Mouse (Mus musculus): ENCODE results near the gene Igfbp4.

DNA sequence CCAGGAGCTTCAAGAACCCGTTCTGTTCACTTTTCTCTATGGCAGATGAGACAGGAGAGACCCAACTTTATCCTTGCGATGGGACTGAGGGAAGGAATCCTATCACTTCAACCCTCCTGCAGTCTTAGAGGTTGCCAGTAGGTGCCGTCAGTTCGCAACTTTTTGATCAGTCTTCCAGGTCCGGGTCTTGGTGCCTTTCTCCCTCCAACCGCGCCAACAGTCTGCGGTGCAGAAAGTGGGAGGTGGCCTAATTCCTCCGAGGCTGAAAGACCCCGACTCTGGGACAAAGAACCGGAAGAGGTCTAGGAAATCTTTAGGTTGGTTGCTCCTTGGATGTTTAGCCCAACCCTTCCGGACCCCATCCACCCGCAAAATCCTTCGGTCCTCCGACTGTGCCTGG lies 1.3 kb upstream of the Igfbp4 start:
- TF ChIP-seq CTCF (IDR thresholded peaks at IDR 0.05; ENCODE audit: borderline replicate concordance, insufficient read depth, low read length) = peak; percentile 62
- TF ChIP-seq POLR2A (IDR thresholded peaks at IDR 0.05; ENCODE audit: low read depth, low read length) = no peak
